Mouse (Mus musculus) neural tube, embryonic 14.5 days (tissue): ENCODE data around the gene Rftn1. TPM values are rescaled to one million over a fixed set of nuclear protein-coding genes. Genes with fewer than 3 reads are reported as not detected.

Experiments
- ATAC-seq: fragments of 200-750 bp; cut with Nextera tagmentation; 2 replicates; pipeline ENCODE4 v1.8.0; 2017; ENCODE audit warnings: low read depth, mild to moderate bottlenecking, moderate TSS enrichment, moderate library complexity
- H3K27ac ChIP-seq: fragments of 300-500 bp; sonication (generic); 2 replicates; pipeline ENCODE4 v1.5.1; 2014; ENCODE audit warnings: low read depth, mild to moderate bottlenecking, control low read depth, low read length, moderate library complexity, mixed read lengths
- H3K27me3 ChIP-seq: fragments of 300-500 bp; sonication (generic); 2 replicates; pipeline ENCODE4 v1.6.1; 2014; ENCODE audit warnings: low read length; ENCODE audit not compliant: control insufficient read depth, insufficient read depth
- H3K36me3 ChIP-seq: fragments of 300-500 bp; sonication (generic); 2 replicates; pipeline ENCODE4 v1.6.1; 2014; ENCODE audit warnings: low read length, mixed read lengths; ENCODE audit not compliant: control insufficient read depth, insufficient read depth
- H3K4me1 ChIP-seq: fragments of 300-500 bp; sonication (generic); 2 replicates; pipeline ENCODE4 v1.6.1; 2014; ENCODE audit warnings: low read length; ENCODE audit not compliant: control insufficient read depth, insufficient read depth
- H3K4me2 ChIP-seq: fragments of 300-500 bp; sonication (generic); 2 replicates; pipeline ENCODE4 v1.6.1; 2014; ENCODE audit warnings: mild to moderate bottlenecking, low read depth, low read length, control low read depth
- H3K4me3 ChIP-seq: fragments of 300-500 bp; sonication (generic); 2 replicates; pipeline ENCODE4 v1.5.1; 2014; ENCODE audit warnings: low read depth, low read length, control low read depth, mixed read lengths
- H3K9ac ChIP-seq: fragments of 300-500 bp; sonication (generic); replicated peaks from 2 replicates; pipeline ENCODE4 v1.6.1; 2014; ENCODE audit warnings: low read depth, mild to moderate bottlenecking, control low read depth, low read length, mixed read lengths
- H3K9me3 ChIP-seq: fragments of 300-500 bp; sonication (generic); 2 replicates; pipeline ENCODE4 v1.6.1; 2016; ENCODE audit warnings: low read length; ENCODE audit not compliant: control insufficient read depth
- WGBS: fragments of 180-500 bp; shearing (Covaris S2); extraction: QIAGEN DNeasy Blood & Tissue Kit; methylation state at CpG from one replicate; pipeline ENCODE4 v1.1.7; 2014; 5-methylcytosine and 5-hydroxymethylcytosine counted together
- polyA plus RNA-seq: library from polyadenylated mRNA; unstranded; fragments of >200 nt; fragmentation: Nextera tagmentation; extraction: Ambion mirVana; gene quantifications from 2 replicates; pipeline ENCODE4 v1.2.1, GENCODE M21; 2014

The Rftn1 gene
- polyA plus RNA-seq, 1 experiment from 2014 or later = 20.4 TPM

DNA sequence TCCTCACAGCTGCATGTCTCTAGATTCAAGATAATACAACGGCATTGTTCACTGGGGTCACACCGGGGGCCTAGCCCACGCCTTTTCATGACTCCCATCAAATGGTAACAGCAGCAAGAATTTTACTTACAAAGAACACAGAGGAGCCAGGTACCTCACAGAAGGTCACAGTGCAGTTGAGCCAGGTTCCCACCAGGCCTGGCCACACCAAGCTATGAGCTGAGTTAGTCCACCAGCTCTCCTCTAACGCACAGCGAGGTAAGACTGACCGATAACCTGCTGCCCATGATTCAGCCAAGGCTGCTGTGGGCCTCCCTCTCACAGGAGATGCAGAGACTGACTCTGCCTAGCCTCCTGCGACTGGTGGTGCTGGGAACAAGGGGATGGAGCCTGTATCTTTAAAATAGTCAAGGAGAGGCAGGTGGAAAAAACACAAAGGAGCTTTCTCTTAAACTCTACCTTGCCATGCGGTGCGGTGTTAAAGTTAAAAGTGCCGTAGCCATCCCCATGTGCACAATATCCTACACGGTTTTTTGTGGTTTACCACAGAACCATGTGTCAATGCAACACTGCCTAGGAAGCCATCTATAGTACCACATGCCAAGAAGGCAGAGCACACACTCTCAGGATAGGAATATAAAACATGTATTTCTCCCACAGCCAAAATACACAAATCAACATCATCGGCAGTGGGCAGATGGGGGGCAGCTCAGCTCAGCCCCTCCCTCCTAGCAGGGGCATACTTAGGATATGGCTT, 42.5 kb downstream of the Rftn1 start:
- no peak overlapping the region for H3K4me3 ChIP-seq
- H3K9me3 ChIP-seq = no peaks in the 10 kb centered on the region
- H3K27me3 ChIP-seq = no peaks in the 10 kb centered on the region
- no peak overlapping the region for H3K9ac ChIP-seq
- no peak overlapping the region for H3K4me2 ChIP-seq
- no peaks in the 10 kb centered on the region for H3K36me3 ChIP-seq
- no peak for ATAC-seq
- peaks cover 20% of the 10 kb centered on the region for H3K4me1 ChIP-seq
- H3K27ac ChIP-seq = no peak overlapping the region
- WGBS = 89% methylated on average over 12 of the region's 12 CpGs

DNA sequence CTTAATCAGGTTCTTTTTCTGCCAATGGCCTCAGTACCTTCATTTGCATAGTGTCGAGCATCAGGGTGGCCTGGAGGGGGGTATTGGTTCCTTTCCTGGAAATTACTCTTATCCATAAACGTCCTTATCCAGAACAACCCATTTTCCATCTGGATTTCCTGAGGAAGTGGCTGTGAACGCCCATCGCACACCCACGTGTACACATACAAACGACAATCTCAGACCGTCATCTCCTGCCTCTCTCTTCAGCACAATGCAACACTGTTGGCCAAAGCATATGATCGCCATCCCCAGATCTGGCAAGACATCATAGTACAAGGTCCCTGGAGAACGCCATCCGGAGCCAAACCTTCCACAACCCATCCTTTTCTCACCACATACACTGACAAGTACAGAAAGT, 47.1 kb downstream of the Rftn1 start:
- H3K9ac ChIP-seq = no peak overlapping the region
- H3K4me1 ChIP-seq = no peaks in the 10 kb centered on the region
- no peak overlapping the region for H3K4me2 ChIP-seq
- no peak for ATAC-seq
- no peaks in the 10 kb centered on the region for H3K36me3 ChIP-seq
- 90% methylated on average over 10 of the region's 10 CpGs for WGBS
- H3K4me3 ChIP-seq = no peak overlapping the region
- H3K27me3 ChIP-seq = no peaks in the 10 kb centered on the region
- no peak overlapping the region for H3K27ac ChIP-seq
- no peaks in the 10 kb centered on the region for H3K9me3 ChIP-seq

DNA sequence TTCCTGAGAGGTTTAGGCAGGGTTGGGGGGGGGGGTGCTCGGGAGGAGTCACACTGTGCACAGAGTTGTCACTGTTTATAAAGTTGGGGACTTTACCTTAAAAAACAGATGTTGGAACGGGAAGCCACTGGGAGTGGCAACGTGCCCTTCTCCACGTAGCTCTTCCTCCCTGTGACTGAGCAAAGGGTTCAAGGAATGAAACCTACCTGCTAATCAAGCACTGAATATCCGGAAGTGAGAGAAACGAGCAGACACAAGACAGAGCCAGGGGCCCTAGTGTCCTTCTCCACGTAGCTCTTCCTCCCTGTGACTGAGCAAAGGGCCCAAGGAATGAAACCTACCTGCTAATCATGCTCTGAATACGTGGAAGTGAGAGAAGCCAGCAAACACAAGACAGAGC, 47.9 kb downstream of the Rftn1 start:
- H3K27ac ChIP-seq = no peak overlapping the region
- WGBS = 77% methylated on average over 8 of the region's 8 CpGs

GRCm38 (mm10) chr17:50142151-50142550, 48.3 kb downstream of the Rftn1 start:
- Histone ChIP-seq H3K4me3 (no peak overlapping the region), H3K27me3 (no peaks in the 10 kb centered on the region), H3K9ac (no peak overlapping the region), H3K4me1 (no peaks in the 10 kb centered on the region), H3K9me3 (no peaks in the 10 kb centered on the region), H3K27ac (no peak overlapping the region), H3K4me2 (no peak overlapping the region), H3K36me3 (no peaks in the 10 kb centered on the region)
- WGBS = 87% methylated on average over 7 of the region's 7 CpGs
- no peak for ATAC-seq

More for the DNA sequence above, 47.9 kb downstream of the Rftn1 start:
- Histone ChIP-seq H3K4me2 (no peak overlapping the region), H3K4me3 (no peak overlapping the region), H3K9me3 (no peaks in the 10 kb centered on the region), H3K36me3 (no peaks in the 10 kb centered on the region), H3K4me1 (no peaks in the 10 kb centered on the region), H3K9ac (no peak overlapping the region), H3K27me3 (no peaks in the 10 kb centered on the region)
- no peak for ATAC-seq

- Histone ChIP-seq H3K9ac (no peak overlapping the region), H3K9me3 (no peaks in the 10 kb centered on the region), H3K27me3 (no peaks in the 10 kb centered on the region), H3K4me2 (no peak overlapping the region), H3K4me3 (no peak overlapping the region), H3K4me1 (no peaks in the 10 kb centered on the region), H3K36me3 (no peaks in the 10 kb centered on the region), H3K27ac (no peak overlapping the region)
- WGBS = 67% methylated on average over 9 of the region's 9 CpGs
- ATAC-seq = no peak
Observed at GRCm38 (mm10) chr17:50136060-50136459, 54.4 kb downstream of the Rftn1 start.

DNA sequence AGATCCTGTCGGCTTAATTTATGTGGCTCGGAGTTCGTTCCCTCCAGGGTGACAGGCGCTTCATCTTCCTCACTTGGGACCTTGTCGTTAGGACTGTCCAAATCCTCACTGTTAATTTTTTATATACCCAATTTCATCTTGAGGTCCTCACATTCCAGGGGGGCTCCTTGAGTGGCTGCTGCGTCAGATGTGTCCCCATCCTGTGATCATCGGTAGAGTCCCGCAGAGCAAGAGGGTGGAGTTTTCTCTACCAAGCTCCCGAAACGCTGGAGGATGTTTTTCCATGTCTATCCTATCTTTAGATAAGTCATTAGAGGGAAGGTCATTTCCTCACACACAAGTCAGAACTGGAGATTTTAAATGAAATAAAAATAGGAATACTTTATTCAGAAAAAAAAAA, 55.0 kb downstream of the Rftn1 start:
- H3K4me2 ChIP-seq = no peak overlapping the region
- H3K27ac ChIP-seq = no peak overlapping the region
- H3K4me3 ChIP-seq = no peak overlapping the region
- H3K9ac ChIP-seq = no peak overlapping the region
- H3K36me3 ChIP-seq = no peaks in the 10 kb centered on the region
- H3K9me3 ChIP-seq = no peaks in the 10 kb centered on the region
- 78% methylated on average over 10 of the region's 10 CpGs for WGBS
- no peaks in the 10 kb centered on the region for H3K4me1 ChIP-seq
- no peak for ATAC-seq
- no peaks in the 10 kb centered on the region for H3K27me3 ChIP-seq

DNA sequence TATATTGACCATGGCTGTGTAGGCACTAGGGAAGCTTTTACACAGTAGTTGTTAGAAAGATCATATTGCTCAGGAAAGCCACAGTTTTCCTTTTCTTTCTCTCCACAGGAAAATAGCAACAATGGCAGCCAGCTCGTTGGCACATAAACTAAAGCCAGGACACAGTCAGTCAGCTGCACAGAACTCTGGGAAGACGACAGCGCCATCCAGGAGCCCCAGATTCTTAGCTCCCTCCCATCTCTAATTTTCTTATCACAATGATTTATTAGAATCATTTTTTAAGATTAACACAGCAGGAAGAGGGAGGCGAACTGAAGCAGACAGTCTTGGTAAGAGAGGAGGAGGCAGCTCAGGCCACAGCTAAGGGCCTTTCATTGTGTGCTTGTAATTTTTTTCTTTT, 58.8 kb downstream of the Rftn1 start:
- peaks cover 2% of the 10 kb centered on the region; the same call in 1 of the 2 replicates for H3K4me1 ChIP-seq
- WGBS = 61% methylated on average over 4 of the region's 4 CpGs
- H3K9me3 ChIP-seq = no peaks in the 10 kb centered on the region
- H3K9ac ChIP-seq = no peak overlapping the region
- H3K27ac ChIP-seq = no peak overlapping the region
- ATAC-seq = no peak
- H3K4me3 ChIP-seq = no peak overlapping the region
- no peak overlapping the region for H3K4me2 ChIP-seq
- H3K36me3 ChIP-seq = no peaks in the 10 kb centered on the region
- no peaks in the 10 kb centered on the region for H3K27me3 ChIP-seq

- Histone ChIP-seq H3K4me3 (no peak overlapping the region), H3K36me3 (no peaks in the 10 kb centered on the region), H3K9me3 (no peaks in the 10 kb centered on the region), H3K4me2 (no peak overlapping the region), H3K9ac (no peak overlapping the region), H3K27me3 (no peaks in the 10 kb centered on the region), H3K27ac (no peak overlapping the region), H3K4me1 (peaks cover 2% of the 10 kb centered on the region; the same call in 1 of the 2 replicates)
- no peak for ATAC-seq
- 78% methylated on average over 4 of the region's 4 CpGs for WGBS
Observed at GRCm38 (mm10) chr17:50130421-50130820, 60.1 kb downstream of the Rftn1 start.

GRCm38 (mm10) chr17:50128392-50128791, 62.1 kb downstream of the Rftn1 start:
- Histone ChIP-seq H3K9ac (no peak overlapping the region), H3K27ac (no peak overlapping the region), H3K4me2 (no peak overlapping the region), H3K4me1 (peaks cover 2% of the 10 kb centered on the region; the same call in 1 of the 2 replicates), H3K36me3 (no peaks in the 10 kb centered on the region), H3K27me3 (no peaks in the 10 kb centered on the region), H3K9me3 (no peaks in the 10 kb centered on the region), H3K4me3 (no peak overlapping the region)
- no peak for ATAC-seq
- WGBS = 61% methylated on average over 3 of the region's 3 CpGs
